15 mouse cellular contexts compared by ENCODE assay signal in the genomic region with DNA sequence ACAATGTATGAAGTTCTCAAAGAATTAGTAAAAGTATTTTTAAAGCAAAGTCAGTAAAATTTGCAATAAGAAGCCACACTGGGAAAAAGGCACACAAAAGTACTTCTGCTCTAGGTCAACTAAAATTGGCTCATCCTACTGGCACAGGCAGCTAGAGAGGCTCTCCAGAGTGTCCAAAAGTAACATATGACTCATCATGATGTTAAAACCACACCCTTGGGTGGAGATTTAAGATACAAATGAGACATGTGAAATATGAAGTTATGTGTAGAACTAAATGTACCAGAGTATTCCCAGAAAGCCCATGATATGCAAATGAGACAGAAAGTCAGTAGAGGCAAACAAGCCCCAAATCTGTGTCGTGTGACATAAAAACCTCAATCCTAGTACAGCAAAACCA.
DNase-seq lines count a peak whose midpoint lies in the region; ATAC-seq and TF ChIP-seq lines count a peak whose summit lies in the region.
"Had no signal": no experiment of that assay in that cellular context is flagged by ENCODE, and none has a peak within 500 bp of the region (broad histone marks: within the 10 kb centered on the region; RNA-seq: fewer than 3 reads in every experiment).

No protein-coding gene starts in this region.

- no peak overlapping the region for H3K4me3 ChIP-seq in embryonic fibroblast, embryonic 13.5 days (ENCODE audit: insufficient read depth, low read length)
- no peak overlapping the region for H3K4me3 ChIP-seq in forebrain, embryonic 12.5 days (replicated peaks)
- H3K4me3 ChIP-seq: liver, embryonic 13.5 days; midbrain, embryonic 10.5 days; neural tube, embryonic 13.5 days had no signal

- no peak for ATAC-seq in forebrain, embryonic 12.5 days (ENCODE audit: low FRiP score)
- ATAC-seq: hindbrain, embryonic 16.5 days; intestine, postnatal 0 days had no signal

- 0 out of 2 replicates have a peak, but pooled peaks cover 2% of the 10 kb centered on the region for H3K4me1 ChIP-seq in embryonic fibroblast, embryonic 13.5 days (ENCODE audit: control insufficient read depth, insufficient read depth, low read length)
- no peaks in the 10 kb centered on the region for H3K4me1 ChIP-seq in forebrain, embryonic 12.5 days
- H3K4me1 ChIP-seq: liver, embryonic 13.5 days had no signal

- peaks cover 5% of the 10 kb centered on the region; the same call in 1 of the 2 replicates for H3K9me3 ChIP-seq in forebrain, embryonic 12.5 days
- H3K9me3 ChIP-seq: liver, embryonic 13.5 days; midbrain, embryonic 10.5 days had no signal

- peak; percentile 89 for DNase-seq in heart, adult 11 months
- no peak for DNase-seq in heart, postnatal 25 days (ENCODE audit: low spot score)
- DNase-seq in lung, postnatal 36 days = peak; percentile 9
- DNase-seq in lung, postnatal 4 days = no peak
- DNase-seq in kidney, postnatal 10 days = no peak
- DNase-seq: cerebellum, postnatal 14 days; liver, embryonic 13.5 days; thymus, postnatal 4 days had no signal

- H3K9ac ChIP-seq in forebrain, embryonic 12.5 days = no peak overlapping the region
- H3K9ac ChIP-seq: liver, embryonic 13.5 days; neural tube, embryonic 13.5 days had no signal

- H3K27ac ChIP-seq in embryonic fibroblast, embryonic 13.5 days (ENCODE audit: insufficient read depth, low read length) = peak overlapping the region; percentile 52; the same call in 1 of the 2 replicates
- no peak overlapping the region for H3K27ac ChIP-seq in forebrain, embryonic 12.5 days
- H3K27ac ChIP-seq: kidney, postnatal 0 days; liver, embryonic 13.5 days; midbrain, embryonic 10.5 days; neural tube, embryonic 13.5 days had no signal

- H3K4me2 ChIP-seq in forebrain, embryonic 12.5 days = no peak overlapping the region
- H3K4me2 ChIP-seq: liver, embryonic 13.5 days; neural tube, embryonic 13.5 days had no signal

- no peaks in the 10 kb centered on the region for H3K27me3 ChIP-seq in forebrain, embryonic 12.5 days
- H3K27me3 ChIP-seq: liver, embryonic 13.5 days; neural tube, embryonic 13.5 days had no signal

- no peak for TF ChIP-seq CTCF in embryonic fibroblast, embryonic 13.5 days (IDR thresholded peaks at IDR 0.05; ENCODE audit: borderline replicate concordance, insufficient read depth, low read length)

- no peaks in the 10 kb centered on the region for H3K36me3 ChIP-seq in forebrain, embryonic 12.5 days (replicated peaks)
- H3K36me3 ChIP-seq: liver, embryonic 13.5 days; midbrain, embryonic 10.5 days; neural tube, embryonic 13.5 days had no signal

- WGBS in forebrain, embryonic 12.5 days = 95% methylated on average over 1 of the region's 1 CpGs

- TF ChIP-seq POLR2A in embryonic fibroblast, embryonic 13.5 days (IDR thresholded peaks at IDR 0.05; ENCODE audit: low read depth, low read length) = no peak

- intact Hi-C loops in heart, postnatal 25 days (cut with DNase I) = no loop called here

Comparison
In these comparisons a context has a peak if more than half of its experiments do, and no peak if none do; other contexts are left out.
1. DNase-seq: peak in heart, adult 11 months (single experiment) and lung, postnatal 36 days (single experiment); none in heart, postnatal 25 days (single experiment), lung, postnatal 4 days (0 of 2) and kidney, postnatal 10 days (single experiment).